In the genomic region with DNA sequence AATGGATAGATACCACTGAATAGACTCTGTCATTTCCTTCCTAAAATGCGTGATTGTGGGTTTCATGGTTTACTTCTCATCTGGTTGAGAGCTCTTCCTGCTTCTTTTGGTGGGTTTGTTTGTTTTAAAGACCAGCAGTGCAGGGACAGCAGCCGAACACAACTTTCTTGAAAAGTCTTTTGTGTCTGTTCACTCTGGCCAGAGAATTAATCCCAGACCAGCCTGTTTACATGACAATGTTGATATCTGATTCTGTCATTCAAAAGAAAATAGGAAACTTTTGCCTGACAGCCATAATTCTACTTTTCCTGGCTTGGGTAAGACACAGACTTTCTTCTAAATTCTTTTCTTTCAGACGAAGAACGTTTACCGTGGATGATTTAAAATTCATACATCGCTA, we compare ENCODE assay signal across 24 mouse cellular contexts.
A peak's percentile ranks its signal among the peaks of the same experiment; 100 is the strongest.
DNase-seq lines count a peak whose midpoint lies in the region; ATAC-seq and TF ChIP-seq lines count a peak whose summit lies in the region.
"Had no signal": no experiment of that assay in that cellular context is flagged by ENCODE, and none has a peak within 500 bp of the region (broad histone marks: within the 10 kb centered on the region; RNA-seq: fewer than 3 reads in every experiment).

No protein-coding gene starts in this region.

- peak; percentile 7 for DNase-seq in hindbrain, embryonic 11.5 days (ENCODE audit: low spot score)
- no peak for DNase-seq in hindbrain, postnatal 0 days (ENCODE audit: low spot score)
- DNase-seq in 416B (ENCODE audit: low read depth), result peak; percentile 25
- DNase-seq in embryo, embryonic 11 days, result peak; percentile 27
- DNase-seq in retina, embryonic 14.5 days (ENCODE audit: low spot score), result peak; percentile 81
- no peak for DNase-seq in testis, postnatal 10 days (ENCODE audit: low spot score)
- DNase-seq in layer of hippocampus, adult 2 months (ENCODE audit: low spot score in 2 of 2), result no peak
- DNase-seq: adrenal gland, postnatal 36 days; cerebellum, adult 11 months; cerebellum, postnatal 10 days; gastrocnemius, adult 2 months; kidney, adult 18-20 months; liver had no signal

- no peak for TF ChIP-seq CTCF in hindbrain, postnatal 0 days (IDR thresholded peaks at IDR 0.05; ENCODE audit: low read depth)
- TF ChIP-seq CTCF in layer of hippocampus, adult 2 months (conservative IDR thresholded peaks at IDR 0.05), result no peak

- H3K9me3 ChIP-seq in hindbrain, embryonic 11.5 days (ENCODE audit: control insufficient read depth, low read length), result no peaks in the 10 kb centered on the region
- no peaks in the 10 kb centered on the region for H3K9me3 ChIP-seq in hindbrain, postnatal 0 days (ENCODE audit: low read length)
- H3K9me3 ChIP-seq: forebrain, embryonic 13.5 days; heart, embryonic 15.5 days; limb, embryonic 10.5 days; liver, embryonic 15.5 days; midbrain, embryonic 10.5 days; neural tube, embryonic 13.5 days had no signal

- H3K36me3 ChIP-seq in hindbrain, embryonic 11.5 days (ENCODE audit: control insufficient read depth, insufficient read depth, low read length), result no peaks in the 10 kb centered on the region
- H3K36me3 ChIP-seq in hindbrain, postnatal 0 days (ENCODE audit: insufficient read depth, low read length), result no peaks in the 10 kb centered on the region
- H3K36me3 ChIP-seq: heart, embryonic 15.5 days; limb, embryonic 10.5 days; liver, embryonic 15.5 days; midbrain, embryonic 10.5 days; neural tube, embryonic 13.5 days had no signal

- H3K27me3 ChIP-seq in hindbrain, embryonic 11.5 days (ENCODE audit: control insufficient read depth, insufficient read depth, low read length), result no peaks in the 10 kb centered on the region
- H3K27me3 ChIP-seq in hindbrain, postnatal 0 days (ENCODE audit: insufficient read depth, low read length), result no peaks in the 10 kb centered on the region
- H3K27me3 ChIP-seq: heart, embryonic 15.5 days; liver, embryonic 15.5 days; neural tube, embryonic 13.5 days; Patski had no signal

- H3K4me1 ChIP-seq in hindbrain, embryonic 11.5 days (replicated peaks; ENCODE audit: control insufficient read depth, insufficient read depth, low read length), result no peaks in the 10 kb centered on the region
- no peaks in the 10 kb centered on the region for H3K4me1 ChIP-seq in hindbrain, postnatal 0 days (ENCODE audit: insufficient read depth, low read length)
- H3K4me1 ChIP-seq: heart, embryonic 15.5 days; limb, embryonic 10.5 days; liver, embryonic 15.5 days; neural tube, embryonic 13.5 days had no signal

- H3K9ac ChIP-seq in hindbrain, embryonic 11.5 days (ENCODE audit: low read depth, low read length), result no peak overlapping the region
- no peak overlapping the region for H3K9ac ChIP-seq in hindbrain, postnatal 0 days (replicated peaks; ENCODE audit: low read length)
- H3K9ac ChIP-seq: forebrain, embryonic 13.5 days; heart, embryonic 15.5 days; liver, embryonic 15.5 days; neural tube, embryonic 13.5 days had no signal

- no peak for ATAC-seq in hindbrain, embryonic 11.5 days (ENCODE audit: low FRiP score)
- ATAC-seq in hindbrain, postnatal 0 days, result no peak
- ATAC-seq: forebrain, embryonic 13.5 days; hindbrain, embryonic 16.5 days; lung, postnatal 0 days; Patski had no signal

- no peak overlapping the region for H3K27ac ChIP-seq in hindbrain, embryonic 11.5 days (ENCODE audit: low read depth, low read length)
- no peak overlapping the region for H3K27ac ChIP-seq in hindbrain, postnatal 0 days
- no peak overlapping the region for H3K27ac ChIP-seq in layer of hippocampus, adult 2 months
- H3K27ac ChIP-seq: forebrain, embryonic 13.5 days; gastrocnemius, adult 2 months; heart, embryonic 15.5 days; limb, embryonic 10.5 days; liver, embryonic 15.5 days; midbrain, embryonic 10.5 days; neural tube, embryonic 13.5 days had no signal

- WGBS in hindbrain, embryonic 11.5 days, result 37% methylated on average over 6 of the region's 6 CpGs
- 24% methylated on average over 6 of the region's 6 CpGs for WGBS in hindbrain, postnatal 0 days

- H3K4me2 ChIP-seq in hindbrain, embryonic 11.5 days (replicated peaks; ENCODE audit: low read depth, low read length), result no peak overlapping the region
- no peak overlapping the region for H3K4me2 ChIP-seq in hindbrain, postnatal 0 days (ENCODE audit: low read depth, low read length)
- H3K4me2 ChIP-seq: forebrain, embryonic 13.5 days; heart, embryonic 15.5 days; liver, embryonic 15.5 days; neural tube, embryonic 13.5 days had no signal

- H3K4me3 ChIP-seq in hindbrain, embryonic 11.5 days (ENCODE audit: low read depth, low read length), result no peak overlapping the region
- H3K4me3 ChIP-seq in hindbrain, postnatal 0 days (ENCODE audit: low read length), result no peak overlapping the region
- H3K4me3 ChIP-seq in layer of hippocampus, adult 2 months, result no peak overlapping the region
- H3K4me3 ChIP-seq: erythroblast, embryonic 14.5 days; forebrain, embryonic 13.5 days; gastrocnemius, adult 2 months; heart, embryonic 15.5 days; limb, embryonic 10.5 days; liver, embryonic 15.5 days; midbrain, embryonic 10.5 days; myocyte; neural tube, embryonic 13.5 days had no signal

Comparison
In these comparisons a context has a peak if more than half of its experiments do, and no peak if none do; other contexts are left out.
1. DNase-seq: peak in hindbrain, embryonic 11.5 days (single experiment), 416B (single experiment), embryo, embryonic 11 days (single experiment) and retina, embryonic 14.5 days (single experiment); none in hindbrain, postnatal 0 days (single experiment), testis, postnatal 10 days (single experiment) and layer of hippocampus, adult 2 months (0 of 2).